Comparison of ENCODE assay signal across 11 mouse cellular contexts in the genomic region with DNA sequence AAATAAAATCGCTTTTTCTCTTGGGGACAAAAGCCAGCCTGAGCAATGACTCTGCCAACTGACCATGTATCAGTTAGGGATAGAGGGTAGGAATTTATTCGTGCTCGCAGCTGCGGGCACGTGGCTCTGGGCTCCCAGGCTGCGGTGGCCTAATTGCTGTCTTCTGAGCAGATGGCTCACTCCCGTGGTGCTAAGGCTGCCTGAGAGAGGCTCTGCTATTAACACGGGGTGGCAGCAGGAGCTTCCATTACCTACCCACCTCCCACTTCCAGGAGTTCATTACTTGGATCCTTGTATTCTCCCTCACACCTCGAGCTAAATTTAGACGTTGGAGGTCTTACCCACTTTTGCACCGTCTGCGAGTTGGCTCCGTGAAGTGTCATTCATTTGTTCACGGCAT. TPM values are rescaled to one million over a fixed set of nuclear protein-coding genes. Genes with fewer than 3 reads are reported as not detected.
DNase-seq lines count a peak whose midpoint lies in the region; ATAC-seq and TF ChIP-seq lines count a peak whose summit lies in the region.
"Had no signal": no experiment of that assay in that cellular context is flagged by ENCODE, and none has a peak within 500 bp of the region (broad histone marks: within the 10 kb centered on the region; RNA-seq: fewer than 3 reads in every experiment).

No protein-coding gene starts in this region.

- no peak for DNase-seq in cerebellum, postnatal 4 days (ENCODE audit: low spot score in 2 of 2)
- peak in 1 of 2 experiments; percentile 61 for DNase-seq in layer of hippocampus, adult 2 months (ENCODE audit: low spot score in 2 of 2)
- no peak for DNase-seq in layer of hippocampus, postnatal 14 days (ENCODE audit: low spot score in 2 of 2)
- peak in 1 of 2 experiments; percentile 43 for DNase-seq in left cerebral cortex, adult 2 months (ENCODE audit: extremely low spot score in 1 of 2, low spot score in 2 of 2)
- peak; percentile 8 for DNase-seq in retina, postnatal 7 days (ENCODE audit: low read depth, low spot score)
- DNase-seq in ovary, postnatal 10 days (ENCODE audit: low spot score) = no peak
- no peak for DNase-seq in lung, postnatal 36 days
- DNase-seq: lung, postnatal 4 days had no signal

- peak; percentile 84 for ATAC-seq in cerebellum, adult (ENCODE audit: insufficient number of reproducible peaks, low FRiP score, low TSS enrichment)
- ATAC-seq: Patski had no signal

- no peak overlapping the region for H3K4me3 ChIP-seq in layer of hippocampus, adult 2 months
- H3K4me3 ChIP-seq in left cerebral cortex, adult 2 months = no peak overlapping the region

- peak overlapping the region; percentile 62 for H3K27ac ChIP-seq in layer of hippocampus, adult 2 months
- peak overlapping the region; percentile 53 for H3K27ac ChIP-seq in left cerebral cortex, adult 2 months

- intact Hi-C loops in left cerebral cortex, adult 2 months (cut with DNase I) = no loop called here

- peak; percentile 29 for TF ChIP-seq CTCF in layer of hippocampus, adult 2 months (conservative IDR thresholded peaks at IDR 0.05)
- TF ChIP-seq CTCF in left cerebral cortex, adult 2 months (IDR thresholded peaks at IDR 0.05) = no peak

RNA-seq across cellular contexts. Expression of gene Susd4, which starts 33.4 kb away (rescaled TPM):
- 100 to 1,000 TPM; 127 to 135 TPM for total RNA-seq in layer of hippocampus, adult 2 months (2021)
- total RNA-seq in layer of hippocampus, postnatal 14 days (2021) = 100 to 1,000 TPM; 128 to 131 TPM
- total RNA-seq in left cerebral cortex, adult 2 months (2021) = 100 to 1,000 TPM; 105 to 111 TPM
- total RNA-seq: common myeloid progenitor, adult 5-6 weeks had no signal

RNA-seq across cellular contexts. Expression of gene Ccdc185, which starts 48.1 kb away (rescaled TPM):
- total RNA-seq in layer of hippocampus, adult 2 months (2021) = under 1 TPM; 0.23 to 0.34 TPM
- under 1 TPM; 0.25 to 0.31 TPM for total RNA-seq in layer of hippocampus, postnatal 14 days (2021)
- under 1 TPM in 1 of 2 experiments, not detected in 1; 0.21 TPM for total RNA-seq in left cerebral cortex, adult 2 months (2021)
- total RNA-seq: common myeloid progenitor, adult 5-6 weeks had no signal
